Mouse (Mus musculus) retina, adult 2 months (tissue): Measurements from ENCODE around the gene Dnaaf3.

Source experiments
- DNase-seq: peaks from one replicate; pipeline ENCODE4 v3.0.0-alpha.2; 2012; ENCODE audit warnings: low read depth, low spot score

Gene Dnaaf3

GRCm38 (mm10) chr7:4522292-4522691 is 10.0 kb downstream of the Dnaaf3 start:
- DNase-seq = no peak

GRCm38 (mm10) chr7:4521231-4522003 is 10.8 kb downstream of the Dnaaf3 start:
- DNase-seq = no peak

- no peak for DNase-seq
These were observed 13.8 kb downstream of the Dnaaf3 start for GRCm38 (mm10) chr7:4518487-4518886.

GRCm38 (mm10) chr7:4516332-4517050 is 15.8 kb downstream of the Dnaaf3 start, which contains the start of gene Tnnt1:
TSS of gene Tnnt1 (minus strand) at chr7:4516382.
- no peak for DNase-seq

- no peak for DNase-seq
These were observed 16.4 kb downstream of the Dnaaf3 start for GRCm38 (mm10) chr7:4515853-4516252.

GRCm38 (mm10) chr7:4513829-4514712 is 18.2 kb downstream of the Dnaaf3 start:
- no peak for DNase-seq

GRCm38 (mm10) chr7:4513236-4513635 is 19.0 kb downstream of the Dnaaf3 start:
- peak; percentile 46 for DNase-seq

GRCm38 (mm10) chr7:4511489-4512224 is 20.6 kb downstream of the Dnaaf3 start:
- no peak for DNase-seq

- DNase-seq = peak; percentile 59
These were observed 22.2 kb downstream of the Dnaaf3 start for GRCm38 (mm10) chr7:4509863-4510608.

- DNase-seq = no peak
These were observed 23.5 kb downstream of the Dnaaf3 start for GRCm38 (mm10) chr7:4508739-4509116.

GRCm38 (mm10) chr7:4508062-4508738 is 24.1 kb downstream of the Dnaaf3 start:
- no peak for DNase-seq

- DNase-seq = no peak
These were observed 25.0 kb downstream of the Dnaaf3 start for GRCm38 (mm10) chr7:4507220-4507619.

- DNase-seq = no peak
These were observed 27.4 kb downstream of the Dnaaf3 start for GRCm38 (mm10) chr7:4504646-4505435.

- no peak for DNase-seq
These were observed 28.4 kb downstream of the Dnaaf3 start for GRCm38 (mm10) chr7:4503858-4504257.

GRCm38 (mm10) chr7:4503100-4503499 is 29.2 kb downstream of the Dnaaf3 start:
- DNase-seq = no peak

GRCm38 (mm10) chr7:4502421-4503090 is 29.7 kb downstream of the Dnaaf3 start:
- no peak for DNase-seq

GRCm38 (mm10) chr7:4501558-4502397 is 30.5 kb downstream of the Dnaaf3 start, which contains the start of gene Ppp1r12c:
TSS of gene Ppp1r12c (minus strand) at chr7:4501680.
- DNase-seq = peak; percentile 83
